Mouse (Mus musculus) bone marrow macrophage, adult 2 months (primary cell): ENCODE measurements around the gene 4921509C19Rik. TPM values are rescaled to one million over a fixed set of nuclear protein-coding genes. Genes with fewer than 3 reads are reported as not detected.
"Not testable (repeated sequence)": the region's sequence is repeated elsewhere in the genome, so short reads cannot be mapped to it uniquely, and the experiment has no call there.

ENCODE experiments used
- H3K27ac ChIP-seq: 2 replicates; pipeline ENCODE4 v1.5.1; 2012; ENCODE audit warnings: low read depth, low read length; ENCODE audit not compliant: insufficient read depth
- H3K4me1 ChIP-seq: 2 replicates; pipeline ENCODE4 v1.6.1; 2012; ENCODE audit warnings: low read length; ENCODE audit not compliant: control insufficient read depth, insufficient read depth
- H3K4me3 ChIP-seq: 2 replicates; pipeline ENCODE4 v1.5.1; 2012; ENCODE audit warnings: mild to moderate bottlenecking, low read length, moderate library complexity; ENCODE audit not compliant: insufficient read depth
- CTCF ChIP-seq: IDR thresholded peaks from 2 replicates; pipeline ENCODE4 v1.5.1; 2012; ENCODE audit warnings: low read depth, mild to moderate bottlenecking, low read length, moderate library complexity
- POLR2A ChIP-seq: IDR thresholded peaks from 2 replicates; pipeline ENCODE4 v1.6.1; 2012; ENCODE audit warnings: mild to moderate bottlenecking, low read depth, low read length, borderline replicate concordance
- polyA plus RNA-seq: library from polyadenylated mRNA; stranded (reverse); fragments of >200 nt; gene quantifications from 2 replicates; pipeline ENCODE4 v1.2.4, GENCODE M21; 2012; ENCODE audit not compliant: missing spikeins, insufficient read depth, insufficient read length

The 4921509C19Rik gene
- polyA plus RNA-seq, 1 experiment = not detected

DNA sequence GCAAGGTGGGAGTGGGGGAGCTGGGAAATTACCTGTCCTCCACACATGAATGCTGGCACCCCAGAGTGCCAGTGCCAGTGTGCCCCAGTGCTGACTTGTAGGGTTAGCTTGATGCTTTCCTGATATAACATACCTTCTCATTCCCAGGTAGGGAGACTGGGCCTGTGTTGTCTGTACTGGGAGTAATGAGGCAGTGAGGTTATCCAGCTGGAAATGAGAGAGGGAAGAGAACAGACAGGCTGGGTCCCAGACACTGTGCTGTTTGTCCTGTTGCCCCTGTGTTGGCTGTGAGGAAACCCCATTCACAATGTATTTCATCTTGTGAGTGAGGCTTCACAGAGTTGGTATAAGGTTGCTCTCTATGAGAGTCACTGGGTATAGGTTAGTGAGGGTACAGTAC lies 10.5 kb upstream of the 4921509C19Rik start:
- no peak overlapping the region for H3K4me3 ChIP-seq
- no peak for TF ChIP-seq CTCF
- no peak for TF ChIP-seq POLR2A
- H3K27ac ChIP-seq = no peak overlapping the region

DNA sequence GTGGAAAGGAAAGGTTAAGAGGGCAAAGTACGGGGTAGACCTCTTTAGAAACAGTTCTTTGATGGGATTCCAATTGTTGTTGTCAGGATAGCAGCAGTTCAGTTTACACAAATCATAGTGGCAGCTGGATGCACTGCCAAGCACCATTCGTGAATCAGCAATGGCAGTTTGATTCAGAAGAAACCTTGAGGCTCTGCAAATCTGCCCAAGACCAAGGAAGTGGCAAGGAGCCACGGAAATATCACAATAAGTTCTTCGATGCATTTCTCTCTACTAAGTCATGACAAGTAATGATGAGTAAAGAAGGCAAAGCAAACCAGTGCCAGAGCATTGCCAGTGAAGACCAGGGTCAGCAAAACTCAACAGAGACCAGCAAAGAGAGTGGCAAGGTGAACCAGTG lies 41.0 kb downstream of the 4921509C19Rik start:
- H3K4me3 ChIP-seq, H3K4me1 ChIP-seq, H3K27ac ChIP-seq: not testable (repeated sequence)

More for the DNA sequence above, 10.5 kb upstream of the 4921509C19Rik start:
- H3K4me1 ChIP-seq = no peaks in the 10 kb centered on the region

- not testable (repeated sequence) for H3K4me1 ChIP-seq, H3K27ac ChIP-seq, H3K4me3 ChIP-seq
Observed at GRCm38 (mm10) chr2:151434203-151434602, 41.8 kb downstream of the 4921509C19Rik start.

Other genes starting within 250 kb of the 4921509C19Rik start
- 67.5 and 69.3 TPM in 2 replicates for gene Nsfl1c, start 18.0 kb upstream of the 4921509C19Rik start, polyA plus RNA-seq
- 184 and 197 TPM in 2 replicates for gene Fkbp1a, start 66.3 kb upstream of the 4921509C19Rik start, polyA plus RNA-seq
- not detected in 2 replicates for gene Sdcbp2, start 96.5 kb upstream of the 4921509C19Rik start, polyA plus RNA-seq
- gene Snph, start 156.4 kb upstream of the 4921509C19Rik start, polyA plus RNA-seq = not detected in 2 replicates
- not detected in 2 replicates for gene Rad21l, start 192.4 kb upstream of the 4921509C19Rik start, polyA plus RNA-seq
- gene Tmem74b, start 225.9 kb upstream of the 4921509C19Rik start, polyA plus RNA-seq = not detected in 2 replicates